Mouse (Mus musculus) liver, embryonic 14.5 days (tissue): ENCODE measurements around the gene Pigv. TPM values are rescaled to one million over a fixed set of nuclear protein-coding genes. Genes with fewer than 3 reads are reported as not detected.

Experiments used
- ATAC-seq: fragments of 200-750 bp; cut with Nextera tagmentation; 2 replicates; pipeline ENCODE4 v1.8.0; 2017; ENCODE audit warnings: moderate number of reproducible peaks, mild to moderate bottlenecking, moderate library complexity; ENCODE audit not compliant: insufficient read depth
- DNase-seq, 3 experiments: peaks; one replicate each; pipeline ENCODE4 v3.0.0-alpha.2; 2012 to 2013; ENCODE audit warnings: low read depth in 3 of 3, low spot score in 3 of 3
- H3K27ac ChIP-seq: fragments of 300-500 bp; sonication (generic); 2 replicates; pipeline ENCODE4 v1.5.1; 2014; ENCODE audit warnings: moderate library complexity, mild to moderate bottlenecking, control low read depth, inconsistent platforms
- H3K27me3 ChIP-seq: fragments of 300-500 bp; sonication (generic); 2 replicates; pipeline ENCODE4 v1.6.1; 2014; ENCODE audit warnings: mild to moderate bottlenecking, low read length, moderate library complexity; ENCODE audit not compliant: control insufficient read depth, insufficient read depth
- H3K36me3 ChIP-seq: fragments of 300-500 bp; sonication (generic); replicated peaks from 2 replicates; pipeline ENCODE4 v1.6.1; 2014; ENCODE audit warnings: low read depth; ENCODE audit not compliant: control insufficient read depth, insufficient read depth
- H3K4me1 ChIP-seq, 2 experiments: fragments of 200-500 bp in 1 of 2; fragments of 300-500 bp in 1 of 2; sonication (generic) in 1 of 2; replicated peaks; 2 replicates each; pipeline ENCODE4 v1.6.1; 2012 to 2014; ENCODE audit warnings: antibody characterized with exemption in 1 of 2, inconsistent platforms in 1 of 2, low read length in 1 of 2; ENCODE audit not compliant: control insufficient read depth in 2 of 2, insufficient read depth in 2 of 2
- H3K4me2 ChIP-seq: fragments of 300-500 bp; sonication (generic); 2 replicates; pipeline ENCODE4 v1.6.1; 2014; ENCODE audit warnings: low read depth, mild to moderate bottlenecking, control low read depth, moderate library complexity
- H3K4me3 ChIP-seq, 2 experiments: fragments of 200-500 bp in 1 of 2; fragments of 300-500 bp in 1 of 2; sonication (generic) in 1 of 2; 2 replicates each; pipeline ENCODE4 v1.5.1; 2012 to 2014; ENCODE audit warnings: low read depth in 2 of 2, low read length in 2 of 2, mild to moderate bottlenecking in 2 of 2, control low read depth in 1 of 2, inconsistent platforms in 1 of 2, moderate library complexity in 1 of 2; ENCODE audit not compliant: insufficient read depth in 1 of 2
- H3K9ac ChIP-seq: fragments of 300-500 bp; sonication (generic); replicated peaks from 2 replicates; pipeline ENCODE4 v1.6.1; 2014; ENCODE audit warnings: mild to moderate bottlenecking, control low read depth, moderate library complexity
- H3K9me3 ChIP-seq: fragments of 300-500 bp; sonication (generic); 2 replicates; pipeline ENCODE4 v1.6.1; 2016; ENCODE audit warnings: low read length, mixed read lengths; ENCODE audit not compliant: control insufficient read depth
- CTCF ChIP-seq: IDR thresholded peaks from 2 replicates; pipeline ENCODE4 v1.5.1; 2016; ENCODE audit warnings: antibody characterized with exemption, low read depth, control low read depth
- EP300 ChIP-seq: IDR thresholded peaks from 2 replicates; pipeline ENCODE4 v1.6.1; 2016; ENCODE audit warnings: antibody characterized with exemption, low read depth
- WGBS: fragments of 180-500 bp; shearing (Covaris S2); extraction: QIAGEN DNeasy Blood & Tissue Kit; methylation state at CpG from one replicate; pipeline ENCODE4 v1.1.7; 2014; ENCODE audit not compliant: insufficient replicate concordance; 5-methylcytosine and 5-hydroxymethylcytosine counted together
- polyA plus RNA-seq, 2 experiments: library from polyadenylated mRNA; depleted of rRNA in 1 of 2; stranded (reverse) in 1 of 2; unstranded in 1 of 2; fragments of >200 nt; fragmentation: Nextera tagmentation in 1 of 2; extraction: Ambion mirVana in 1 of 2; gene quantifications; 2 replicates each; pipeline versions ENCODE4 v1.2.1 to v1.2.3; 2012 to 2014

The Pigv gene
- polyA plus RNA-seq, 2 experiments, result 3.1 to 3.3 TPM

GRCm38 (mm10) chr4:133645195-133645594 is 27.3 kb downstream of the Pigv start:
- DNase-seq (no peak), ATAC-seq (no peak)
- Histone ChIP-seq H3K36me3 (no peaks in the 10 kb centered on the region), H3K4me2 (no peak overlapping the region), H3K9ac (no peak overlapping the region), H3K4me1 (no peaks in the 10 kb centered on the region; a peak in 2 of 4 replicates), H3K27me3 (no peaks in the 10 kb centered on the region), H3K9me3 (no peaks in the 10 kb centered on the region), H3K4me3 (no peak overlapping the region), H3K27ac (no peak overlapping the region)
- no peak for TF ChIP-seq EP300
- peak; percentile 38; the same call in 1 of the 2 replicates for TF ChIP-seq CTCF
- WGBS, result 72% methylated on average over 3 of the region's 3 CpGs

- 63% methylated on average over 5 of the region's 5 CpGs for WGBS
- no peak overlapping the region for H3K9ac ChIP-seq
- peak overlapping the region; percentile 95 for H3K4me2 ChIP-seq
- DNase-seq, result no peak
- no peaks in the 10 kb centered on the region for H3K9me3 ChIP-seq
- ATAC-seq, result no peak
- H3K4me3 ChIP-seq, result no peak overlapping the region
- no peak overlapping the region for H3K27ac ChIP-seq
- H3K4me1 ChIP-seq, result peaks cover 7 to 16% of the 10 kb centered on the region in 2 experiments
- no peaks in the 10 kb centered on the region for H3K36me3 ChIP-seq
- no peak for TF ChIP-seq EP300
- no peaks in the 10 kb centered on the region for H3K27me3 ChIP-seq
Measured at GRCm38 (mm10) chr4:133634043-133634410, 38.4 kb downstream of the Pigv start.

- Histone ChIP-seq H3K27ac (no peak overlapping the region), H3K4me3 (peak overlapping the region; percentile 69 to 87), H3K9ac (peak overlapping the region; percentile 79), H3K4me1 (peaks cover 7 to 16% of the 10 kb centered on the region in 2 experiments), H3K27me3 (no peaks in the 10 kb centered on the region), H3K4me2 (peak overlapping the region; percentile 95), H3K9me3 (no peaks in the 10 kb centered on the region), H3K36me3 (no peaks in the 10 kb centered on the region)
- 9% methylated on average over 36 of the region's 47 CpGs for WGBS
- DNase-seq, result peak; percentile 49 to 62 (median 55)
- peak; percentile 82 for ATAC-seq
- no peak for TF ChIP-seq EP300
- TF ChIP-seq CTCF, result peak; percentile 79
Measured at GRCm38 (mm10) chr4:133633332-133634042, 39.0 kb downstream of the Pigv start.

GRCm38 (mm10) chr4:133632483-133633327 is 39.7 kb downstream of the Pigv start:
- H3K27me3 ChIP-seq, result no peaks in the 10 kb centered on the region
- H3K4me1 ChIP-seq, result peaks cover 7 to 16% of the 10 kb centered on the region in 2 experiments
- H3K9ac ChIP-seq, result peak overlapping the region; percentile 79
- H3K36me3 ChIP-seq, result no peaks in the 10 kb centered on the region
- WGBS, result 3% methylated on average over 60 of the region's 69 CpGs
- DNase-seq (no peak), ATAC-seq (peak; percentile 76)
- H3K4me2 ChIP-seq, result peak overlapping the region; percentile 95
- peak overlapping the region; percentile 69 to 87 for H3K4me3 ChIP-seq
- TF ChIP-seq CTCF (no peak), EP300 (no peak)
- H3K9me3 ChIP-seq, result no peaks in the 10 kb centered on the region
- no peak overlapping the region for H3K27ac ChIP-seq

GRCm38 (mm10) chr4:133631769-133632411 is 40.6 kb downstream of the Pigv start:
- DNase-seq, result no peak
- Histone ChIP-seq H3K4me1 (peaks cover 7 to 16% of the 10 kb centered on the region in 2 experiments), H3K27ac (no peak overlapping the region), H3K4me2 (peak overlapping the region; percentile 95), H3K4me3 (peak overlapping the region; percentile 69 to 87), H3K9ac (no peak overlapping the region), H3K27me3 (no peaks in the 10 kb centered on the region), H3K9me3 (no peaks in the 10 kb centered on the region), H3K36me3 (no peaks in the 10 kb centered on the region)
- TF ChIP-seq EP300 (no peak), CTCF (no peak)
- WGBS, result 50% methylated on average over 9 of the region's 9 CpGs
- ATAC-seq, result no peak
